Mouse (Mus musculus) testis, postnatal 10 days (tissue): ENCODE results near the gene Nod1.
"Not testable (repeated sequence)": the region's sequence is repeated elsewhere in the genome, so short reads cannot be mapped to it uniquely, and the experiment has no call there.

Experiments
- DNase-seq: peaks from one replicate; pipeline ENCODE4 v3.0.0; 2021; ENCODE audit warnings: low spot score

The Nod1 gene

DNA sequence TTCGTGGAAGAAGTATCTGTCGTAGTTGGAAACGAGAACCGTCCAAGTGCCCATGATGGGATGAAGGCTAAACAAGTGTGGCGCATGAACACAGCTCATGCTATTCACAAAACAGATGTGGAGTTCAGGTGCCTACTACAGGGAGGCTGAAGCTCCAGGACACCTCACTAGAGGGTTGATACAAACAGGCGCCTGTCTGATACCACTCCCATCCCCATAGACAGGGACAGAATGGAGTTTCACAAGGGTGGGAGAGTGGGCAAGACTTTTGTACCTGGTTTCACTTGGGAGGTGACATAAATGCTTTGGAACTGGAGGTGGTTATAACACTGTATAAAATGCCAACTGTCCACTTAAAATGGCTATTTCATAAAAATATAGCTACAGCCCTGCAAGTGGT lies 7.0 kb upstream of the Nod1 start:
- no peak for DNase-seq

- DNase-seq = no peak
Measured at GRCm38 (mm10) chr6:54975616-54976015, 3.2 kb upstream of the Nod1 start.

DNA sequence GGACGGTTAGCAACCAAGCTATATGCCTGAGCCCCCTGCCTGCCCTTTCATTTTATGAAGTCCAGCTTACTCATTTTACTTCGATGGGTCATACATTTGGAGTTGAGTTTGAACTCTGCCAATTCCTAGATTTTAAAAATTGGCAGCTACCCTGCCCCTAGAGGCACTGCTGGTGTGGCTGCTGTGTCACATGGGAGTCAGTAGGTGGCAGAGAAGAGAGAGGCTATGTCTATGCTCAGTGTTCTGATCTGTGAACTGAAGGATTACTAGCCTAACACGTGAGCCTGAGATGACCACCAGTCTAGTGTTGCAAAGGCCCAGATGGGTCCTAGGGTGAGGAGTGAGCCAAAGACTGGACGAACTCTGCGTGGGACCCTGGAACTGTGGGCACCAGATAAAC lies 2.1 kb upstream of the Nod1 start:
- DNase-seq = no peak

GRCm38 (mm10) chr6:54972929-54973211 lies 458 bp upstream of the Nod1 start:
- no peak for DNase-seq

- DNase-seq = no peak
Measured at GRCm38 (mm10) chr6:54971731-54972110, 691 bp downstream of the Nod1 start.

DNA sequence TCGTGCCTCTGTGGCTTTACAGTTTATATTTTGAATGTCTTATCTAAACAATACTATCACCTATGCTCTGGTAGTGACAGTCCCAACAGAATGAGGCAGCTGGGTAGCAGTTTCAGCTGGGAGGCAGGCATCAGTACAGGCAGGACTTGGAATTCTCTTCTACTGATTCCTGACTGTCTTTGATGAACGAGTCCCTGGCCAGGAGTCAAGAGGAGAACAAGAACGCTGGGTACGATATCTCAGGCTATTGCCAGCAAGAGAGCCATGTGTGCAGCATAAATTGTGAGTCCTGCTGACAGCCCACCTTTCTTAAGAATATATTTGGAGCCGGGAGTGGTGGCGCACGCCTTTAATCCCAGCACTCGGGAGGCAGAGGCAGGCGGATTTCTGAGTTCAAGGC lies 1.9 kb downstream of the Nod1 start:
- DNase-seq = no peak

GRCm38 (mm10) chr6:54969801-54970200 lies 2.6 kb downstream of the Nod1 start:
- DNase-seq = no peak

DNA sequence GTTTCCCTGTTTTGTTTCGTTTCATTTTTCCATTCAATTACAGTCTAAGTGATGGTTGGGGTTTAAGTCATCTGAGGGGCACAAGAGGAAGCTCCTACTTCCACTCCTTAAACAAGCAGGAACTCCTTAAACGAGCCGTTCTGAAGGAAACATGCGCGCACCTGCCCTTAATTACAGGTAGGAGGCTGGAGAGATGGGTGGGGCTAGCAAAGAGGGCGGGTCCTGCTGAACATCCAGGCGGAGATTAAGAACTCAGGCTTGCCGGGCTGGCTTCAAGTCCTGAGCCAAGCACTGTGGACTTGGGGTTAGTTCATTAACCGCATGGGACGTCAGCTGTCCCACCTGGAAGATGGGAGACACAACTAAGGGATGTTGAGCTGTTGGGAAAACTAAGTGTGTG lies 4.8 kb downstream of the Nod1 start:
- DNase-seq = no peak

DNA sequence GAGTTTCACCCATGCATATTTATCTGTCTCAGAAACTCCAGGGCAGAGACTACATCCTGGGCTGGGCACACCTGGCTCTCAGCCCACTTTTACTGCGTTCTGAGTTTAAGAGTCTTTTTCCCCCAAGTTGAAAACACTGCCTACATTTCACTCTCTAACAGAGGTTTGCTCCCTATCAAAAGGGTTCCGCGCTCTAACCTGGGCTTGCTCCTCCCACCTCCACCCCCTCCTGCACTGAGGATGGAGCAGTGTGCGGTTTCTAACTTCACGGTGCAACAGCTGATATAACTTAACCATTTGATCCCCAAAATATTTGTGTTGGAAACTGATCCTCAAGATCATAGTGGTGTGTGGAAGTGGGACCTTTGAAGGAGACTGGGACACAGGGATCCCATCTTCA lies 7.2 kb downstream of the Nod1 start:
- no peak for DNase-seq

- DNase-seq = no peak
Measured at GRCm38 (mm10) chr6:54964755-54965154, 7.7 kb downstream of the Nod1 start.

GRCm38 (mm10) chr6:54963599-54963998 lies 8.8 kb downstream of the Nod1 start:
- no peak for DNase-seq

DNA sequence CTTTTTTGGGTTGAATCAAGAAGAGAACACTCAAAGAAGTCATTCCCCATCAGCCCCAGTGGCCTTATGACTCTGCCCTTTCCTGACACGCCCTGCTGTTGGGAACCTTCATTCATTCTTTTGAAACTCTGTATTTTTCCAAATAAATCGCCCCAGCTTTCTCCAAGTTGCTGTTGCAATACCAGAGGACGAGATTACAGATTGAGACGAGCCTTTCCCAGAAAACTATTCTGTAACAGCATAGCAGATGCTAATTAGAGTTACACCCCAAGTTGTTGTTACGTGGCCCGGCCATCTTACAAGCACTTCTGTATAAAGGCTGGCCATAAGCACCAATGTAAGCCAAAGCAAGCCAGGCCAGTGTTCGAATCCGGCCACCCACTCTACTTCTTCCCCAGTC lies 14.8 kb downstream of the Nod1 start:
- DNase-seq = no peak

DNA sequence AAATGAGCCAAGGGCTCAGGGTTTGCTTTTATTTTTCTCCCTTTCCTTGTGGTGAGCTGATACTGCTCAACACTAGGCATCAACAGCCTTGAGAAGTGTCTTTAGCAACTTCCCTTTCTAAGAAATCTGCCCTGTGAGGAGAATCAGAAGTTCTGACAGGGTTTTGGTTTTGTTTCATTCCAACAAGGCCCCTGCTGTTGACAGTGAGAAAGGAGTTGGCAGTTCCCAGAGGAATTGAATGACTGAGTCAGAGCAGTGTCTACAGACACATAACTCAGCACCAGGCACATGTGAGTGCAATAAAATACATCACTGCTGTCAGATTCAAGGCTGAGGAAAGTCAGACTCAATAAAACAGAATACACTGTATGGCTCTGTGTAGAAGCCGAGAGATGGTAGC lies 16.0 kb downstream of the Nod1 start:
- DNase-seq = no peak

- DNase-seq = no peak
Measured at GRCm38 (mm10) chr6:54955949-54956348, 16.5 kb downstream of the Nod1 start.

DNA sequence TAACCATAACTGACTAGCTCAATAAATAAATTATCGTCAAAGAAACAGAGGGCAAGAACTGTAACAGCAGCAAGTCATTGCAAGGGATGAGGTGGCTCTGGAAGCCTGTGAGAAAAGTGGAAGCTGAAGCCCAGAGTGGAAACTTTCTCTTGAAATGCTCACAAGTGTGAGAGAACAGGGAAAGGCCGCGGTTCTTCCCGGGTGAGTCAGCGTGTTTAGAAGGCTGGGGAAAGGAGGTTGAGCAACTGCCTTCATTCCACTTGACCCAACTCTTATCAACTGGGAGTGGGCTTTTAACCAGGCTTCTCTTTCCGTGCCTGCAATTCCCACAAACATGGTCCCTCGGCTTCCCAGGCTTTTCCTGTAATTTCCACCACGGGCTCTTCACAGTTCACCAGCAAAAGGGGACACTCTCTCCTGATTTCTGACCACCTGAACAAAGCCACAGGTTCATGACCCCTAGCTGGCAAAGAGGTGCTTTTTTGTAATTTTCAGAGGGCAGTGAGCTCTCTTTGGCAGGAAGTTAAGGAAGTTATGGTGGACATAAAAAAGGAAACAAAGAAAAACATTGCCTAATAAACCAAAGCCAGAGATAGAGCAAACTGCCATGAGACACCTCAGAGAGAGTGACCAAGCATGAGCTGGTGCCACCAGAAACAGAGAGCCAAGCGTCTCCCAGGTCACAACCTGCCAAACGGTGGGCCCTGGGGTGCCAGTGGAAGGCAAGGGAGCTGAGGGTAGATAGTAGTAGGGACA lies 17.6 kb downstream of the Nod1 start:
- no peak for DNase-seq

GRCm38 (mm10) chr6:54953399-54953798 lies 19.0 kb downstream of the Nod1 start:
- not testable (repeated sequence) for DNase-seq

DNA sequence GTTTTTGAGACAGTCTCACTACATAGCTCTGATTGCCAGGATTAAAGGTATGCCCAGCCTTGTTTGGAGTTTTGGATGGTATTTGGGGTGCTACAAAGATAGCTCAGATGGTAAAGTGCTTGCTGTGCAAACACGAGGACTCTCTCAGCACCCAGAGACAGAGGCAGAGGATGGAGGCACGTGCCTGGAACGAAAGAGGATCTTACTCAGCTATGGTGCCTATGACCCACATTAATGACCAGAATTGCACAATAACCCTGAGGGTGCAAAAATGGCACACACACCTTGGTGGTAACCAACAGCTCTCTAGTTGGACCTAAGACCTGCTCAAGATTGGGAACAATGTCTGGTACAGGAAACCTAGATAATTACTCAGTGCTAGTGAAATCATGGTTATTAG lies 19.9 kb downstream of the Nod1 start:
- DNase-seq = no peak

- no peak for DNase-seq
Measured at GRCm38 (mm10) chr6:54948682-54949081, 23.7 kb downstream of the Nod1 start.

DNA sequence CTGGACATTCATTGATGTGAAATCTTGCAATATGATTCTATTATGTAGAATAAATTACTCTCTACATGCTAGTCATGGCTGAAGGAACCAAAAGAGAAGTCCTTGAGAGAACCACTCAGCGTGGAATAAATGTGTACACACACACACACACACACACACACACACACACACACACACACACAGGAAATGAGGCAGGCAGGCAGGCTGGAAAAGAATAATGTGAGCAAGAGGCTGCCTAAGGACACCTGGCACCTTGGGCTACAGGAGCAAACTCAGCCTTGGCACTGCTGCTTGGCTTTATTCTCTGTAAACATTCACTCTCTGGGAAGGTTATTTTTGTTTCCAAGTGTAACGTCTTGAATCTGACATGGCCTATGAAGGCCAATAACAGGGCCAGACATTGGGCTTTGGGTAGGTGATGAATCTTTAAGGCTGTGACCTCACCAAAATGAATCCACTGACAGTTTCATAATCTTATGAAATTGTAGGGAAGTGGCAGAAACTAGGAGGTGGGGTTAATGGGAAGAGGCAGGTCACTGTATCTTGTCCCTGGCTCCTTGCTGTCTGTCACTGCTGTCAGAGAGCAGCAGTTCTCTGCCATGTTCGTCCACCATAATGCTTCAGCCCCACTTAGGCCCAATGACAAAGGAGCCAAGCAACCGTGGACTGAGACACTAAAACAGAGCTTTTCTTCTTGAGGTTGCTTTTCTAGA lies 26.0 kb downstream of the Nod1 start:
- no peak for DNase-seq

DNA sequence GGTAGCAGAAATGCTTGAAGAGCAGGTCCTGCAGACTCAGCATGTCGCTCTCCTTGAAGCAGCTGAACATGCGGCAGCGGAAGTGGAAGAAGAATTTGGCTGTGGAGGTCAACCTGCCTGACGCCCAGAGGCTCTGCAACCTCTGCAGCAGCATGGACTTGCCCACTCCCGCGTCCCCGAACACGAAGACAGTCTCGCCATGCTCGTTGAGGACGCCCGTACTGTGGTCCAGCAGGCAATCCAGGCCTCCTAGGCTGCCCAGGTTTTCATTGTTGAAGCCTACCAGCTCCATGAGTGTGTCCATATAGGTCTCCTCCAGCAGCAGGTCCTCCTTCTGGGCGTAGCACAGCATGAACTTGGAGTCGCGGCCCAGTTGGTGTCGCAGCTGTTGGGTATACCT lies 27.9 kb downstream of the Nod1 start:
- no peak for DNase-seq

- no peak for DNase-seq
Measured at GRCm38 (mm10) chr6:54943753-54944152, 28.7 kb downstream of the Nod1 start.

DNA sequence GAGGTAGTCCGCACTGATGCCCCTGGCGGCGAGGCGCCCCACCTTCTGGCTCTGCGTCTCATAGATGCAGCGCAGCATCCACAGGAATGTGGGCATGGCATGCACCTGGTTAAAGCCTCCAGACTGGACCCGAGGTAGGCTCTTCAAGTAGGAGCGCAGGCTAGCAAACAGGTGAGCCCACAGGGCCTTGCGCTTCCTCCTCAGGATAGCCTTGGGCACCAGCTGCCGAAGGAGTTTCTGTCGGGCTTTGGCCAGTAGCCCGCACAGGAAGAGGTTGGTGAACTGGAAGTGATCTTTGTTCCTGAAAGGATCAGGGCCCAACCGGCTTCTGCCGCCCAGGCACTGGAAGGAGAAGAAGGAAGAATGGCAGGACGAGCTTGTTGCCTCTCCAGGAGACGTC lies 29.1 kb downstream of the Nod1 start:
- no peak for DNase-seq

GRCm38 (mm10) chr6:54941149-54941548 lies 31.3 kb downstream of the Nod1 start:
- no peak for DNase-seq

DNA sequence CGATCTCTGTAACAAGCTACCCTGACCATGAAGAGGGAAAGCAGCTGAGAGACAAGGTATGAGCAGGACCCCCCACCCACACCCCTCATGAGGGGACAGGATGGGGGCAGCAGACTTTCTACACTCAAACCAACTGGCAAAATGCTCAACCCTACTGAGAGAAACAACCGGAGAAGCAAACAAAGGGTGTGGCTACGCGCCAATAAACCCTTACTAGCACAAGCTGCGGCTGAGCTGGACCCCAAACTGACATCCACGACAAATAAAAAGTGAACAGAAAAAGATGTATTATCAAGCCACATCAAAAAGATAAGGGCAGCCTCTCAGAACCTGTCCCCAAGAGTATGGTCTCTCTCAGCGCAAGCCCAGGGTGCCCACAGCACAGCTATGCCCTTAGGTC lies 32.3 kb downstream of the Nod1 start:
- no peak for DNase-seq
